Mouse (Mus musculus) heart, adult 2 months (tissue): ENCODE measurements around the gene Trim2. TPM values are rescaled to one million over a fixed set of nuclear protein-coding genes. Genes with fewer than 3 reads are reported as not detected.

Experiments used
- DNase-seq, 2 experiments: peaks; one replicate each; pipeline ENCODE4 v3.0.0; 2021
- H3K27ac ChIP-seq: fragments of 200-600 bp; 2 replicates; pipeline ENCODE4 v1.8.1; 2022
- H3K27me3 ChIP-seq: fragments of 200-500 bp; 2 replicates; pipeline ENCODE4 v1.6.1; 2012; ENCODE audit warnings: mild to moderate bottlenecking, low read length, inconsistent platforms, mixed read lengths; ENCODE audit not compliant: control insufficient read depth, insufficient read depth
- H3K36me3 ChIP-seq: fragments of 200-500 bp; 2 replicates; pipeline ENCODE4 v1.6.1; 2012; ENCODE audit warnings: low read length, inconsistent platforms; ENCODE audit not compliant: control insufficient read depth, insufficient read depth
- H3K4me1 ChIP-seq: fragments of 200-500 bp; 2 replicates; pipeline ENCODE4 v1.6.1; 2011; ENCODE audit warnings: low read length; ENCODE audit not compliant: control insufficient read depth, insufficient read depth
- H3K4me3 ChIP-seq: fragments of 200-600 bp; 2 replicates; pipeline ENCODE4 v1.8.1; 2022
- H3K79me2 ChIP-seq: fragments of 200-500 bp; replicated peaks from 2 replicates; pipeline ENCODE4 v1.6.1; 2012; ENCODE audit warnings: mild to moderate bottlenecking, inconsistent platforms, low read length, moderate library complexity, mixed read lengths; ENCODE audit not compliant: control insufficient read depth, insufficient read depth
- H3K9ac ChIP-seq: fragments of 200-500 bp; 2 replicates; pipeline ENCODE4 v1.6.1; 2012; ENCODE audit warnings: low read depth, mild to moderate bottlenecking, control low read depth, inconsistent platforms, low read length, mixed read lengths
- CTCF ChIP-seq: fragments of 200-600 bp; IDR thresholded peaks from 2 replicates; pipeline ENCODE4 v1.8.1; 2022; ENCODE audit warnings: antibody characterized with exemption, mild to moderate bottlenecking, moderate library complexity
- EP300 ChIP-seq: fragments of 200-500 bp; IDR thresholded peaks from 2 replicates; pipeline ENCODE4 v1.6.1; 2011; ENCODE audit warnings: low read depth, low read length, control low read depth; ENCODE audit not compliant: insufficient read depth
- POLR2A ChIP-seq: fragments of 200-500 bp; IDR thresholded peaks from 2 replicates; pipeline ENCODE4 v1.6.1; 2011; ENCODE audit warnings: mild to moderate bottlenecking, low read depth, low read length, control low read depth; ENCODE audit not compliant: insufficient read depth
- WGBS: fragments of 180-500 bp; shearing (Covaris S2); methylation state at CpG from one replicate; pipeline ENCODE4 v1.1.7; 2018; 5-methylcytosine and 5-hydroxymethylcytosine counted together
- intact Hi-C: fragments of 180-260 bp; cut with DNase I; formaldehyde crosslinking; loops from one replicate; pipeline ENCODE4 v1.15.1; 2025
- polyA plus RNA-seq: library from polyadenylated mRNA; depleted of rRNA; stranded (reverse); fragments of >200 nt; gene quantifications from 2 replicates; pipeline ENCODE4 v1.2.3, GENCODE M21; 2012
- total RNA-seq, 2 experiments: library from RNA; stranded (reverse); gene quantifications; 2 replicates each; pipeline ENCODE4 v1.2.3; 2021

The Trim2 gene
- total and polyA plus RNA-seq, 3 experiments, result 4.7 to 5.7 (median 5.2) TPM

GRCm38 (mm10) chr3:84318865-84319264, 12.2 kb upstream of the Trim2 start:
- intact Hi-C loops, result loop anchor here (10.0 kb wide), 1 partner anchor 374 kb away; no protein-coding TSS in a partner anchor
- Histone ChIP-seq H3K27me3 (no peaks in the 10 kb centered on the region), H3K79me2 (no peaks in the 10 kb centered on the region), H3K4me3 (no peak overlapping the region), H3K36me3 (no peaks in the 10 kb centered on the region), H3K9ac (no peak overlapping the region), H3K4me1 (peaks cover 3% of the 10 kb centered on the region), H3K27ac (no peak overlapping the region)
- TF ChIP-seq POLR2A, result no peak
- no peak for TF ChIP-seq CTCF
- TF ChIP-seq EP300, result no peak
- no peak for DNase-seq
- 86% methylated on average over 4 of the region's 4 CpGs for WGBS

- intact Hi-C loops, result loop anchor here (2.0 to 10.0 kb wide), 4 partner anchors 52 to 370 kb away; no protein-coding TSS in a partner anchor
- H3K36me3 ChIP-seq, result no peaks in the 10 kb centered on the region
- peak overlapping the region; percentile 34; the same call in 1 of the 2 replicates for H3K27ac ChIP-seq
- peaks cover 3% of the 10 kb centered on the region for H3K4me1 ChIP-seq
- H3K4me3 ChIP-seq, result no peak overlapping the region; the same call in 1 of the 2 replicates
- peak overlapping the region; percentile 55; the same call in 1 of the 2 replicates for H3K9ac ChIP-seq
- peak; percentile 36 to 39 for DNase-seq
- 11% methylated on average over 8 of the region's 8 CpGs for WGBS
- H3K27me3 ChIP-seq, result no peaks in the 10 kb centered on the region
- no peaks in the 10 kb centered on the region for H3K79me2 ChIP-seq
- TF ChIP-seq POLR2A (no peak), CTCF (peak; percentile 89), EP300 (0 out of 2 replicates have a peak, but pooled peaks have one; percentile 11)
Observed at GRCm38 (mm10) chr3:84314651-84315191, 8.0 kb upstream of the Trim2 start.

GRCm38 (mm10) chr3:84313801-84314541, 7.3 kb upstream of the Trim2 start:
- DNase-seq, result no peak
- Histone ChIP-seq H3K27me3 (no peaks in the 10 kb centered on the region), H3K4me3 (no peak overlapping the region), H3K36me3 (no peaks in the 10 kb centered on the region), H3K4me1 (peaks cover 3% of the 10 kb centered on the region), H3K27ac (no peak overlapping the region), H3K9ac (no peak overlapping the region), H3K79me2 (no peaks in the 10 kb centered on the region)
- WGBS, result 74% methylated on average over 6 of the region's 6 CpGs
- TF ChIP-seq POLR2A, result no peak
- no peak for TF ChIP-seq CTCF
- TF ChIP-seq EP300, result no peak
- intact Hi-C loops, result loop anchor here (1.0 to 10.0 kb wide), 5 partner anchors 52 to 369 kb away; no protein-coding TSS in a partner anchor

- no peak overlapping the region for H3K9ac ChIP-seq
- intact Hi-C loops, result loop anchor here (1.0 to 10.0 kb wide), 4 partner anchors 51 to 368 kb away; no protein-coding TSS in a partner anchor
- peaks cover 3% of the 10 kb centered on the region for H3K4me1 ChIP-seq
- H3K4me3 ChIP-seq, result no peak overlapping the region
- TF ChIP-seq EP300, result 0 out of 2 replicates have a peak, but pooled peaks have one; percentile 56
- TF ChIP-seq POLR2A, result no peak
- TF ChIP-seq CTCF, result peak; percentile 93
- peak; percentile 49 to 61 for DNase-seq
- no peaks in the 10 kb centered on the region for H3K36me3 ChIP-seq
- WGBS, result 45% methylated on average over 18 of the region's 18 CpGs
- no peaks in the 10 kb centered on the region for H3K79me2 ChIP-seq
- no peaks in the 10 kb centered on the region for H3K27me3 ChIP-seq
- H3K27ac ChIP-seq, result no peak overlapping the region
Observed at GRCm38 (mm10) chr3:84313003-84313800, 6.5 kb upstream of the Trim2 start.

GRCm38 (mm10) chr3:84312326-84312725, 5.6 kb upstream of the Trim2 start:
- Histone ChIP-seq H3K27me3 (no peaks in the 10 kb centered on the region), H3K79me2 (no peaks in the 10 kb centered on the region), H3K9ac (no peak overlapping the region), H3K4me3 (no peak overlapping the region), H3K4me1 (peaks cover 3% of the 10 kb centered on the region), H3K27ac (no peak overlapping the region), H3K36me3 (no peaks in the 10 kb centered on the region)
- TF ChIP-seq CTCF, result no peak
- no peak for TF ChIP-seq POLR2A
- no peak for TF ChIP-seq EP300
- 61% methylated on average over 5 of the region's 5 CpGs for WGBS
- intact Hi-C loops, result loop anchor here (5.0 to 10.0 kb wide), 3 partner anchors 50 to 368 kb away; no protein-coding TSS in a partner anchor
- DNase-seq, result no peak
